Mouse (Mus musculus) retina, postnatal 7 days (tissue): ENCODE measurements around the gene Iars2.

Experiments used
- DNase-seq: peaks from one replicate; pipeline ENCODE4 v3.0.0-alpha.2; 2012; ENCODE audit warnings: low read depth, low spot score

Gene Iars2

DNA sequence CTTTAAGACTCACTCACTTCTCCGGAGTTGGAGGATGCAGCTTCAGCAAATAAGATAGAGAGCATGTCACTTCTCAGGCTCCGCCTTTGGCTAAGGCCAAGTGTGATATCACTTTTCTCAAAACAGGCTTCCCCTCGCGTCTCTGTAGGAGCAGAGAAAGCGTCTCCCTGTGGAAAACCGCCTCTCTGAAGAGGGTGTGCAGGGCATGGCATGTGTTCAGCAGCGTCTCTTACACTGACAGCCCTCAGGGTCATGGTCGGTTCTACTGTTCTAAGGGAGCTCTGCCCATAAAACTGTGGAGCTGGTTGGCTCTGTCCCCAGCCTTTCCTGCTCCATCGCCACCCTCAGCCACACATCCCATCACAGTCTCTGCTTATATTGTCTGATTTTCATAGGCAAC, 49.9 kb downstream of the Iars2 start:
- no peak for DNase-seq

DNA sequence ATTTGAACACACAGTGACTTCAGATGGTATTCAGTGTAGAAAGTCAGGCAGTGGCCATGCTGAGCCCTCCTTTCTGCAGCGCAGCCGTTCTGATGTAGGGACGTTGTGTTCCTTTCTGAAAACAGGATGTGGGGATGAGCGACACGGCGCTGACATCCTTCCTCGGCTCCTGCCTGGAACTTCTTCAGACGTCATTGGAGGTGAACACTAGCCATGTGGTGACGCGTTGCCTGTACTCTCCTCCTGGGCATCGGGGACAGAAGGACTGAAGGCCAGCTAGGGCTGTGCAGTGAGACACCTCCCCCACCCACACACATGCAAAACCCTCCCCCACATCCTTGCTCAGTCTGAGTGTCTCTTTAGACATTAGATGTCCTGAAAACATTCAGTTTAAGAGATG, 52.2 kb downstream of the Iars2 start:
- no peak for DNase-seq

- no peak for DNase-seq
Measured at GRCm38 (mm10) chr1:185275976-185276375, 53.2 kb downstream of the Iars2 start.

DNA sequence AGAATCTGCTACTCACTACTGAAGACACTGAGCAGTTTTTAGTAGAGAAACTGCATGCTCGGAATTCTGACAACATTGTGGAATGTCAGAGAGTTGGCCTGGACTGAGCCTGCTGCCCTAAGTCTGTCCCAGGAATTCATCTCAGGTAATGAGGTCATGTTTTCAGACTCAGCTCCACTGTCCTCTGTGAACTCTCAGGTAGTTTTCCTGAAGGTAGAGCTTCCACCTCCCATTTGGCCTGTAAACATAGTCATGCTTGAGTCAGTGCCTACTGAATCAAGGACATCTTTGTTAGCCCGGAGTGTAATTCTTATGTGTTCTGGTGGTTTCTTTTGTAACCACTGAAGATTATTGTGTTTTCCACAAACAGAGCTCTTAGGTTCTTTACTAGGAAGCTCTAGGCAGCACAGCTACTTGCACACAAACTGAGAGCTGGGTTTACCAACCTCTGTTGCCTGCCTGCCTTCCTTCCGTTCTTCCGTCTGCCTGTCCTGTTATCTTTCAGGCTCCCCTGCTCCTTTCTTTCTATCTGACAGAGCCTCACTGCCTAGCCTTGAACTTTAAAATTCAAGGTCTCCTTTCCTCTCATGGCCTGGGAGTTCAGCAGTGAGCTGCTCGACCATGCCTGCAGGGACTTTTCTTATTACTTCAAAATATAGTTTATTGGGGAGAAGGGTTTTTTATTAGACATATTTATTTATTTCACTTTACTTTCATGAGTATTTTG, 54.2 kb downstream of the Iars2 start:
- no peak for DNase-seq

- DNase-seq = no peak
Measured at GRCm38 (mm10) chr1:185271373-185271772, 57.8 kb downstream of the Iars2 start.

GRCm38 (mm10) chr1:185270403-185271097, 58.6 kb downstream of the Iars2 start:
- no peak for DNase-seq

- no peak for DNase-seq
Measured at GRCm38 (mm10) chr1:185268675-185269074, 60.5 kb downstream of the Iars2 start.

DNA sequence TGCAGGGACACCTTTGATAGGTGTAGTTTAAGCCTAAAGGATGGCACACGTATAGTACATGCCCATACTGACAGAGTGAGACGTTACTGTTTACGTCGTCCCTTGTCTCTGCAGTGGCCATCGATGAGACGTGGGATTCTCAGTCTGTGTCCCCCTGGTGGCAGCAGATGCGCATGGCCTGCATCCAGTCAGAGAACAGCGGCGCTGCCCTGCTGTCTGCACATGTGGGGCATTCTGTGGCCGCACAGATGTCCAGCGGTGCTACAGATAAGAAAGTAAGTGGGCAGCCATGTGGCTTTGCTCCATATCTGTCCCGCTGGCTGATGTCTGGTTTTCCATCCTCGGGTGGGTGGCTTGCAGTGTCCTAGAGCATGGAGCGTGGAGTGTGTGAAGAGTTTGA, 66.6 kb downstream of the Iars2 start:
- no peak for DNase-seq

GRCm38 (mm10) chr1:185256753-185257152, 72.4 kb downstream of the Iars2 start:
- no peak for DNase-seq

DNA sequence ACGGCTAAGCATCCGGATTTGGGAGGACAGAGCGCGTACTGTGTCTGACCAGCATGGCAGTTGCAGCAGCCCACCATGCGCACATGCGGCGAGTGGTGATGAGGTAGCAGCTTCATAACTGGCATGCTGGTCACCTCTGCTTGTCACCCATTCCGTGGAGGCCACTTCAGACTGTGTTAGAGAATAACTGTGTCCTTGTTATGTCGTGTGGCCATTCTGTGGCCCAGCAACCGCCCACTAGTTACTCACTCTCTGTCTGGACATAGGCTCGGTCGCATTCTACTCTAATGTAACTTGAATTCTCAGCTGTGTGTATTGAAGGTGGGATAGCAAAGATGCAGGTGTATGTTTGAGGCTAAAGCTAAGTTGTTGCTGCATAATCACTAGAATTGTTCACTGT, 73.9 kb downstream of the Iars2 start:
- DNase-seq = no peak

- DNase-seq = no peak
Measured at GRCm38 (mm10) chr1:185253140-185253892, 75.9 kb downstream of the Iars2 start.

DNA sequence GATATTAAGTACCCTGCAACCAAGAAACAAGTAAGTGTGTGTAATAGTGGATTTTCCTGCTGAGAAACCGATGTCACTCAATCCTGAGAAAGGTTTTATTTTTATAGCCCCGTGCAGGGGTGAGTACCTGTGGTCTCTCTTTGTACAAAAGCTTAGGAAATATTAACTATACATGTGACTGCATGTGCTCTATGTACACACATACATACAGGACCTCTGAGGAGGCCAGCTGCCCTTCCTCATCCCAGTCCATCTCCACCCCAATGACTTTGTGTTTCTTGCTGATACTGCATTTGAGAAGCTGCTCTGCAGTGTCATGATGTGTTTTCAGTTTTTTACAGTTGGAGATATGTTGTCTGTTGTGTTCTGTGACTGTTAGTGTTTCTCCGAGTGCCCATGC, 76.8 kb downstream of the Iars2 start:
- no peak for DNase-seq

DNA sequence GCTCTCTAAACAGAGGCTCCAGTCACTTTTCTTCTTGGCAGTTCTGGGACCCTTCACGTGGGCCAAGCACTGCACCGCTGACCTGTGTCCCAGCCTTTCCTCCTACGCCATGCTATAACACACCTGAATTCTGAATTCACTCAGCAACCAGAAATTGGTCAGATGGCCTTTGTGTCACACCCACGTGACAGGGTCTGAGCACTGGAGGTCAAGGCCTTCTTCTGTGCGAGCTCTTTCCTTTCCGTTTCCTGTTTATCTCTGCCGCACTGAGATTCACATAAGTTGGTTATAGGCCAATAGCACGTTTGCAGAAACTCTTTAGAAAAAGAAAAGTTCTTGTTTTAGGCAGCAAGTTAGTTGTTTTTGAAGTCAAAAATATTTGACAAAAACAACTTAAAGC, 80.5 kb downstream of the Iars2 start:
- DNase-seq = no peak

GRCm38 (mm10) chr1:185247429-185248085, 81.6 kb downstream of the Iars2 start:
- no peak for DNase-seq

GRCm38 (mm10) chr1:185245456-185245855, 83.7 kb downstream of the Iars2 start:
- DNase-seq = no peak

GRCm38 (mm10) chr1:185243013-185243412, 86.2 kb downstream of the Iars2 start:
- no peak for DNase-seq

DNA sequence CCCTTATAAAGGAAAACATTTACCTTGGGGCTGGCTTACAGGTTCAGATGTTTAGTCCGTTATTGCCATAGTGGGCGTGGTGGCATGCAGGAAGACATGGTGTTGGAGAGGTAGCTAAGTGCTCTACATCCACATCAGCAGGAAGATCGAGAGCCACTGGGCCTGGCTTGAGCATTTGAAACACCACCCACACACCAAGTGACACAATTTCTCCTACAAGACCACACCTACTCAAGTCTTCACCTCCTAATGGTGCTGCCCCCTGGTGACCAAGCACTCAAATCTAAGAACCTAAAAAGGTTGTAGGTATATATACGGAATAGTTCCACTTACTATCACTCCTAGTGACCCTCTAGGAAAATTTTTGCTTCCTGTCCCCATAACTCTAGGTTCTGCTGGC, 92.7 kb downstream of the Iars2 start:
- DNase-seq = no peak

GRCm38 (mm10) chr1:185235837-185236236, 93.4 kb downstream of the Iars2 start:
- no peak for DNase-seq
